Mouse (Mus musculus): ENCODE measurements around the gene Gna11. TPM values are rescaled to one million over a fixed set of nuclear protein-coding genes. Genes with fewer than 3 reads are reported as not detected.
A peak's percentile ranks its signal among the peaks of the same experiment; 100 is the strongest.

The Gna11 gene
- polyA plus RNA-seq, 1 experiment from 2014 or later = 76.3 TPM

DNA sequence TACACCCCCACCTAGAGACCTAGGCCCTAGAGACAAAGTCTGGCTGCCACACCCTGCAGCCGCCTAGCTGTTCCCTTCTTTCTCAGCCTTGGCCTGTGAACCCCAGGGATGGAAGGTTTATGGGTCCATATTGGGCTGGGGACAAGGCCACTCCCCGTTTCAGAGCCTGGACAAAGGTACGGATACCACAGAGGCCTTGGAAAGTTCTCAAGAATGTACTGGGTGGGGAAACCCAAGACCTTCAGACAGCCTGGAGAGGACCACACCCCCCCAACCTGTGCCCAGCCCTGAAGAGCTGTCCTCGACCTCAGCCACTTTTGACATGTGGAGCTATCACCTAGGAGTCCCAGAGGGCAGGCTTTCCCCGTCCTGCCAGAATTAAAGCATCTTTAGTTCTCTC, 4.0 kb upstream of the Gna11 start:
- ATAC-seq (ENCODE audit: low FRiP score) = no peak
- no peaks in the 10 kb centered on the region for H3K27me3 ChIP-seq
- H3K4me1 ChIP-seq = peaks cover 10% of the 10 kb centered on the region
- H3K36me3 ChIP-seq = no peaks in the 10 kb centered on the region
- WGBS = 71% methylated on average over 5 of the region's 5 CpGs
- peak overlapping the region; percentile 32; the same call in 1 of the 2 replicates for H3K9ac ChIP-seq
- H3K4me3 ChIP-seq = no peak overlapping the region
- no peak overlapping the region for H3K4me2 ChIP-seq (replicated peaks)
- no peak overlapping the region for H3K27ac ChIP-seq
- 0 out of 2 replicates have a peak, but pooled peaks cover 3% of the 10 kb centered on the region for H3K9me3 ChIP-seq (replicated peaks)

DNA sequence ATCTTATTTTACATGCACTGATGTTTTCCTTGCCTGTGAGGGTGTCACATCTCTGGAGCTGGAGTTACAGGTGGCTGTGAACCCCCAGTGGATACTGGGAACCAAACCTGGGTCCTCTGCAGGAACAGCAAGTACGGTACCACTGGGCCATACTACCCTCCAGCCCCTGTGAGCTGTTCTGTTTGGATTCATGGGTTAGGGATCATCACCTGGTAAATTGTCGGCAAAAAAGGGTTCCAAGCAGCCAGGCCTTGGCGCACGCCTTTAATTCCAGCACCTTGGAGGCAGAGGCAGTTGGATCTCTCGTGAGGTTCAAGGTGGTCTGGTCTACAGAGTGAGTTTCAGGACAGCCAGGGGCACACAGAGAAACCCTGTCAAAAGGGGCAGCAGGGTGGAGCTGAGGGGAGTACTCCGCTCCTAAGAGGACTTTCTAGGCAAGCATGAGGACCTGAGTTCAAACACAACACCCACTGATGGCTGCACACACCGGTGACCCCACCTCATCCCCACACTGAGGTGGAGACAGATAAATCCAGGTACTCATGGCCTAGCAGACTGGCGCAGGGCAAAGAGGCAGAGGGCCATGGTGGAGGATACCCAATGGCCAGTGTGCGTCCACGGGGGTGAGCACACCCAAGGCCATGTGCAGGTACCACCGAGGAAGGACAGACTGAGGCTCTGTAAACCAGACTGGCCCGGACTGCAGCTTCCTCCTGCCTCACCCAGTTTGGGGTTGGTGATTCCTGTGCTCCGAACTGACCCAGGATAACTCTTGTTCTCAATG, 2.0 kb upstream of the Gna11 start:
- WGBS = 88% methylated on average over 13 of the region's 13 CpGs
- Histone ChIP-seq H3K9ac (no peak overlapping the region), H3K4me1 (peaks cover 30% of the 10 kb centered on the region)

DNA sequence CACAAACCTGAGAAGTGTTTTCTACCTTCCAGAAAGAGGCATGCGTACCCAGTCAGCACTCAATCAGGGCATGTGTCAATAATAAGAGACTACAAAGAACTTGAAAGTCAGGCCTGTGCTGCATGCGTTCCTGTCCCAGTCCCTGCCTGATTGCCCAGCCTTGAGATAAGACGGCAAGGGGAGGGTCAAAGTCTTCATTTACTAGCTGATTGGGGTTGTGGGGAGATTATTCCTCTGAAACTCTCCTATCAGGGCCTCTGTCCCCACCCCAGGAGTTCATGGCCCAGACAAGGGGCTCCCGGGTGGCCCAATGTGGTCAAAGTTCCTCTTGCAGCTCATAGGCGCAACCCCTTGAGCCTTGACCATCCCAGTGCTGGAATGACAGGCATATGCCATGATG, 1.3 kb upstream of the Gna11 start:
- H3K4me1 ChIP-seq = peaks cover 33% of the 10 kb centered on the region
- no peaks in the 10 kb centered on the region for H3K9me3 ChIP-seq (replicated peaks)
- H3K27ac ChIP-seq = no peak overlapping the region
- H3K9ac ChIP-seq = 0 out of 2 replicates have a peak overlapping the region, but pooled peaks have one; percentile 27
- WGBS = 85% methylated on average over 5 of the region's 5 CpGs
- H3K36me3 ChIP-seq = 0 out of 2 replicates have a peak, but pooled peaks cover 5% of the 10 kb centered on the region
- no peak overlapping the region for H3K4me2 ChIP-seq (replicated peaks)
- H3K27me3 ChIP-seq = no peaks in the 10 kb centered on the region
- ATAC-seq (ENCODE audit: low FRiP score) = no peak
- H3K4me3 ChIP-seq = no peak overlapping the region

More for the DNA sequence above, 2.0 kb upstream of the Gna11 start:
- Histone ChIP-seq H3K27ac (no peak overlapping the region), H3K9me3 (replicated peaks) (no peaks in the 10 kb centered on the region), H3K4me3 (no peak overlapping the region), H3K27me3 (no peaks in the 10 kb centered on the region), H3K4me2 (replicated peaks) (no peak overlapping the region), H3K36me3 (0 out of 2 replicates have a peak, but pooled peaks cover 5% of the 10 kb centered on the region)
- no peak for ATAC-seq (ENCODE audit: low FRiP score)

DNA sequence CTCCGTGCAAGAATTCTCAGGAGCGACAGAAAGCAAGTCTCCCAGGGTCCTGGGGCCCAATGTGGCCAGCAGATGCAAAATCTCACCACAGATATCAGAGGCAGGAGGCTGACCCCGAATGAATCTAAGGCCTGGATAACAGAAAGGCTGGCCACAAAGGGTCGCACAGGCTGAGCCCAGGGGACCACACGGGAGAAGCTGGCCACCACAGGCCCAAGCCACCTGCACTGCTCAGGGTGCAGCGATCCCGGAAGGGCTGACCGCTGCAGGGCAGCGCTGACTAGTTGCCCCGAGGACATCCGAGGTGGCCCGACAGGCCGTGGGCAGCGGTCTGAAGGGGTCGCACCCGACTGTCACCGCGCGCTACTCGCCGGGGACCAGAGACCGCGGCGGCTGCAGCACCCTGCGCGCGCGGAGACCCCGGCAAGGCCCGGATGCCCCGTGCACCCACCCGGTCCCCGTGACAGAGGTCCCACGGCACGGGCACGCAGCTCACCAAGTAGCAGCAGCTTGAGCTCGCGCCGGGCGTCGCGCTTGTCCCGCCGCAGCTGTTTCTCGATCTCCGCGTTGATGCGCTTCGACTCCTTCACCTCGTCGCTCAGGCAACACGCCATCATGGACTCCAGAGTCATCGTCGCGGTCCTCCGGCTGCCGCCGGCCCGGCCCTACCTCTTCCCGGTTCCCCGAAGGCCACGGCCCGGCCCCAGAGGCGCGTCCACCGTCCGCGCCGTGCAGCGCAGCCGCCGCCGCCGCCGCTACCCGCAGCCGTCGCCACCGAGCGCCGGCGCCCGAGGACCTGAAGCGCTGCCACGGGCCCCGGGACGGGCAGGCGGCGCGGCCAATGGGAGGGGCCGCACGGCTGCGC, 462 bp downstream of the Gna11 start:
- peak overlapping the region; percentile 90 for H3K27ac ChIP-seq
- WGBS = under 1% methylated on average over 81 of the region's 93 CpGs

DNA sequence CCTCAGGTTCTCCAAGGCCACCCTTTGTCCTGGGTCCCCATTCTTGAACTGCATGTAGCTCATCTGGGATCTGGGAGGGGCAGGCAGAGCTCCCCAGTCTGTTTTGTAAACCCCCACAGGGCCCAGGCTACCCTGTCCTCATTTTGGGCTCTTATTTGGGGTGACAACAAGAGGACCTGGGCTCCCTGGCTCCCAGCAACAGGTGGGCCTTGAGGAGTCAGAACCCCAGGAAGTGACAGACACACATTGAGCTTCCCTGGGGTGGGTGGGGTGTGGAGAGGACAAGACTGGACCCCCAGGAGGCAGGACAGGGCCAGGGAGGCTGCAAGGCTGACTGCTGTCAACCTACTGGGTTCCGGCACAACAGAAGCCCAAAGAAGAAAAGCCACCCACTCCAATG, 1.4 kb downstream of the Gna11 start:
- Histone ChIP-seq H3K27ac (no peak overlapping the region), H3K9ac (peak overlapping the region; percentile 96), H3K4me1 (peaks cover 38% of the 10 kb centered on the region), H3K27me3 (no peaks in the 10 kb centered on the region), H3K4me3 (peak overlapping the region; percentile 94), H3K9me3 (replicated peaks) (no peaks in the 10 kb centered on the region), H3K36me3 (peaks cover 11% of the 10 kb centered on the region; the same call in 1 of the 2 replicates), H3K4me2 (replicated peaks) (peak overlapping the region; percentile 98)
- 50% methylated on average over 1 of the region's 1 CpGs for WGBS
- no peak for ATAC-seq (ENCODE audit: low FRiP score)

More for the DNA sequence above, 462 bp downstream of the Gna11 start:
- peak; percentile 7 for ATAC-seq (ENCODE audit: low FRiP score)
- H3K4me2 ChIP-seq (replicated peaks) = peak overlapping the region; percentile 98
- peaks cover 11% of the 10 kb centered on the region; the same call in 1 of the 2 replicates for H3K36me3 ChIP-seq
- H3K4me1 ChIP-seq = peaks cover 38% of the 10 kb centered on the region
- peak overlapping the region; percentile 94 for H3K4me3 ChIP-seq
- H3K9me3 ChIP-seq (replicated peaks) = no peaks in the 10 kb centered on the region
- peak overlapping the region; percentile 96 for H3K9ac ChIP-seq
- H3K27me3 ChIP-seq = no peaks in the 10 kb centered on the region

DNA sequence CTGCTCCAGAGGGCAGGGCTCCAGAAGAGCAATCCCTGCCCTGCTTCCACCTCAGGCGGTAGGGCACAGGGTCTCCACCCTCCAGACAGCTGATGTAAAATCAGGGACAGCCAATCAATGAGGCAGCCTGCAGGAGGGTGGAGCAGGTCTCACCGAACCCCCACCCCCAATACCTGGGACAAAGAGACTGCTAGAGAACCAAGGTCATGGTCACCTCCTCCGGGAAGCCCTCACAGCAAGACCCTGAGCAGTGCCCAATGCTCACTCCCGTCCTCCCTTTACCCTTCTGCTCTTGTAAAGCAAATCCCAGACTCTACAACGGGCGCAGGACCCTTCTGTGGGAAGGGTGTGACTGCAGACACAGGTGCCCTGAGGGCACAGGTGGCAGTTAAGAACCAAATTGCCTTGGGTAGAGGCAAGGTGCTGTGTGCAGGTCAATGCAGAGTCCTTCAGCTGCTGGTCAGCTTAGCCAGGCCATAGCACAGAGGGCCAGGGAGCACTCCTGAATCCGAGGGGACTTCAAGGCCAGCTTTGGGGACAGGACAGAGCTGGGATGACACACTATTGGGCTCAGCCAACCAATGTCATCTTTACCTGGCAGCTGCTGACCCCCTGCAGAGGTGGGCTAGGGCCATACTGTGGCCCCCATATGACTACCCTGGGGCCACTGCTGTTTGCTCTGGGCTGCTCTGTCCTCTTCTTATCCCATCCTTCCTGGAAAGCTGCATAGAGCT, 2.1 kb downstream of the Gna11 start:
- Histone ChIP-seq H3K9ac (peak overlapping the region; percentile 96), H3K27ac (no peak overlapping the region)
- no peak for ATAC-seq (ENCODE audit: low FRiP score)

DNA sequence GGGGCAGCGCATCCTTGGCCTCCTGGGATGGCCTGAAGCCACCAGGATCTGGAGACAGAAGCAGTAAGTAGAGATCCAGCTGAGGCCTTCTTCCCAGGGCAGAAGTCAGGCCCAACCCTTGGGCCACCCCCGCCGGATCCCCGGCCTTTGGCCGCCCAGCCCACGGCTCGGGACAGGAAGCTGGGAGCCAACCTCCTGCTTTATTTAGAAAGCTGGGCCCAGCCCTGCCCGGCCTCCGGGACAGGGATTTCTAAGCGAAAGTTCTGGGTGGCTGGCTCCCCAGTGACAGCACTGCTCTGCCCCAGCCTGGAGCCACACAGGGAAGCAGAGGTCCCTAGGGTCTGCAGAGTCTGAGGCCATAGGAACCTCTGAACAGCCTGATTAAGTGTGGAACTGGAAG, 3.2 kb downstream of the Gna11 start:
- H3K36me3 ChIP-seq = peaks cover 18% of the 10 kb centered on the region; the same call in 1 of the 2 replicates
- H3K27me3 ChIP-seq = no peaks in the 10 kb centered on the region
- H3K4me2 ChIP-seq (replicated peaks) = no peak overlapping the region
- ATAC-seq (ENCODE audit: low FRiP score) = no peak
- no peaks in the 10 kb centered on the region for H3K9me3 ChIP-seq (replicated peaks)
- H3K4me1 ChIP-seq = peaks cover 38% of the 10 kb centered on the region
- no peak overlapping the region for H3K4me3 ChIP-seq
- H3K27ac ChIP-seq = no peak overlapping the region
- 87% methylated on average over 10 of the region's 10 CpGs for WGBS
- H3K9ac ChIP-seq = no peak overlapping the region; the same call in 1 of the 2 replicates

More for the DNA sequence above, 2.1 kb downstream of the Gna11 start:
- H3K27me3 ChIP-seq = no peaks in the 10 kb centered on the region
- peak overlapping the region; percentile 98 for H3K4me2 ChIP-seq (replicated peaks)
- peak overlapping the region; percentile 94; the same call in 1 of the 2 replicates for H3K4me3 ChIP-seq
- peaks cover 11% of the 10 kb centered on the region; the same call in 1 of the 2 replicates for H3K36me3 ChIP-seq
- H3K4me1 ChIP-seq = peaks cover 38% of the 10 kb centered on the region
- WGBS = 76% methylated on average over 7 of the region's 7 CpGs
- H3K9me3 ChIP-seq (replicated peaks) = no peaks in the 10 kb centered on the region

DNA sequence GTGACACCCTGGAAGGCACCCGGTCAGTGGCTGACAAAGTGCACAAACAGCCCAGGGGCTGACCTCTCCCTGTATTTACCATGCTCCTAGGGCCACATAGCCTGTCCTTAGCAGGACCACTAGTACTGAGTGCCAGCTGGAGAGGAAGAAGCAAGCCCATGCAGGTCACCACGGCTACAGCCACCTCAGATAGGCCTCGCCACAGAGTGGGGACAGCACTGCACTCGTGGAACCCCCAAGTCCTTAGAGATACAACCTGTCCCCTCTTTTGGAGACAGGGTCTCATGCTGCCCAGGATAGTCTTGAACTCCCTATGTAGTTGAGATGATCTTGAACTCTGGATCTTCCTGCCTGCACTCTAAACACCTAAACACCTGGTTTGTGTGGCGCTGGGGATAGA, 3.6 kb downstream of the Gna11 start:
- no peak for ATAC-seq (ENCODE audit: low FRiP score)
- H3K4me3 ChIP-seq = no peak overlapping the region
- no peak overlapping the region; the same call in 1 of the 2 replicates for H3K9ac ChIP-seq
- 90% methylated on average over 5 of the region's 5 CpGs for WGBS
- H3K9me3 ChIP-seq (replicated peaks) = no peaks in the 10 kb centered on the region
- H3K4me1 ChIP-seq = peaks cover 38% of the 10 kb centered on the region
- no peak overlapping the region for H3K27ac ChIP-seq
- no peak overlapping the region for H3K4me2 ChIP-seq (replicated peaks)
- H3K36me3 ChIP-seq = peaks cover 19% of the 10 kb centered on the region; the same call in 1 of the 2 replicates
- no peaks in the 10 kb centered on the region for H3K27me3 ChIP-seq

DNA sequence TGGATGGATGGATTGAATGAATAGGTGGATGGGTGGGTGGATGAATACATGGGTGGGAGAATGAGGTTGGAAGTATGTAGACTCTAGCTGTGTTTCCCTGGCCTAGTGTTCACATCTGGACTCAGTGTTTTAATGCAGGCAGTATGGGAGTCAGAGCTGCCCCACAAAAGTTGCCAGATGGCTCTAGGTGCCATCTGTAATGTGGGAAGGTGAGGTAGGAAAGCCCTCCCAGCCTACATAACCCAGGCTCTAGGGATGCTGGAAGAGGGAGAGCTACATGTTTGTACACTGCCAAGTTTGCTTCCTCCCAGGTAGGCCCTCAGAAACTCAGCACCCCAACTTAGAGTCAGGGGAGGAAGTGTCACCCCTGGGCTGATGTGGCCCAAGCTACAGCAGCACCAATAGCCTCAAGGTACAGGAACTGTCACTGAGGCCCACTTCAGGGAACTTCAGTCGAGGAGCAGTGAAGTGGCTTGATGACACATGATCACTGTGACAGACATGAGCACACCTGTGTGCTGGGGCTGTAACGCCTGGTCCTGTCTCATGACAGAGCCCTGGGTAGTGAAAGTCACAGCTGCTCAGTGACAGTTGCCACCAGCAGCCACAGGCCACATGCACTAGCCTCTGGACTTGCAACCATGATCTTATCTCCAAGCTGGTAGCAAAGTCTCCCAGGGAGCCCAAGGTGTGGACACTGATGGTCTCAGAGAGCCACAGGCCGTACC, 6.5 kb downstream of the Gna11 start:
- Histone ChIP-seq H3K27ac (no peak overlapping the region), H3K4me2 (replicated peaks) (no peak overlapping the region), H3K9ac (peak overlapping the region; percentile 41; the same call in 1 of the 2 replicates), H3K36me3 (peaks cover 20% of the 10 kb centered on the region), H3K4me1 (peaks cover 27% of the 10 kb centered on the region), H3K27me3 (no peaks in the 10 kb centered on the region), H3K4me3 (no peak overlapping the region), H3K9me3 (replicated peaks) (no peaks in the 10 kb centered on the region)
- 87% methylated on average over 3 of the region's 3 CpGs for WGBS
- no peak for ATAC-seq (ENCODE audit: low FRiP score)

DNA sequence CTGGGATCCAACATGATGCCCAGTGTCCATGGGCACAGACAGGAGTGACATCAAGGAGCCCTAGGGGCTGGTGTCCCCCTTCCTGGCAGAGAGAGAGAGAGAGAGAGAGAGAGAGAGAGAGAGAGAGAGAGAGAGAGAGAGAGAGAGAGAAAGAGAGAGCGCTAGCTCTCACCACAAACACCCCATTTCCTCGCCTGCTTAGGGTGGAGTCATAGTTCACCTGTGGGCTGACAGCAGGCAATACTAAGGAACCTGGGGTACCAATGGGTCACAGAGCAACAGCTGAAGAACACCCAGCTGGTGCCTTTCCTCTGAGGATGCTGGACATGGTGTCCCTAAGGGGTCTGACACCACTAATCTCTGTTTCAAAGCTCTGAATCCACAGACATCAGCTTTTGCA, 7.6 kb downstream of the Gna11 start:
- H3K27me3 ChIP-seq = no peaks in the 10 kb centered on the region
- H3K36me3 ChIP-seq = peaks cover 27% of the 10 kb centered on the region
- 82% methylated on average over 2 of the region's 2 CpGs for WGBS
- no peak overlapping the region for H3K4me3 ChIP-seq
- no peak overlapping the region for H3K27ac ChIP-seq
- no peak for ATAC-seq (ENCODE audit: low FRiP score)
- H3K4me2 ChIP-seq (replicated peaks) = no peak overlapping the region
- H3K9me3 ChIP-seq (replicated peaks) = no peaks in the 10 kb centered on the region
- peaks cover 17% of the 10 kb centered on the region for H3K4me1 ChIP-seq
- no peak overlapping the region for H3K9ac ChIP-seq

DNA sequence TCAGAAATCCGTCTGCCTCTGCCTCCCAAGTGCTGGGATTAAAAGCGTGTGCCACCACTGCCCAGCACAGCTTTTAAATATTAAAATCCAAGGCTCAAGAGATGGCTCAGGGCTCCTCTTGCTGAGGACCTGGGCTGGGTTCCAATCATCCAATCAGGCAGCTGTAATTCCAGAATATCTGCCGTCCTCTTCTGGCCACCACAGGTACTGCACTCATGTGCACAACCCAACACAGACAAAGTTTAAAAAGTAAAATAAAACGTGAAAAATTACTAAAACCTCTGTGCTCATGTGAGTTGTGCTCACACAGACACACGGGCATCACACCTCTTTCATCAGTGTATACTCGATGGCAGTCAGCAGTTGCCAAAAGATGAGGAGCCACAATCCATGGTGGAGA, 8.3 kb downstream of the Gna11 start:
- Histone ChIP-seq H3K4me1 (peaks cover 10% of the 10 kb centered on the region), H3K27me3 (no peaks in the 10 kb centered on the region), H3K4me2 (replicated peaks) (no peak overlapping the region), H3K9me3 (replicated peaks) (no peaks in the 10 kb centered on the region), H3K27ac (no peak overlapping the region), H3K4me3 (no peak overlapping the region), H3K9ac (no peak overlapping the region), H3K36me3 (peaks cover 30% of the 10 kb centered on the region)
- ATAC-seq (ENCODE audit: low FRiP score) = no peak
- 78% methylated on average over 6 of the region's 6 CpGs for WGBS

Measured in hindbrain, embryonic 12.5 days (tissue).